Mouse (Mus musculus) sigmoid colon, adult 10 weeks (tissue): ENCODE data around the gene Ccr1l1. TPM values are rescaled to one million over a fixed set of nuclear protein-coding genes. Genes with fewer than 3 reads are reported as not detected.

Experiments
- polyA plus RNA-seq: library from polyadenylated mRNA; stranded (reverse); fragments of 350-450 nt; fragmentation: Illumina TruSeq; extraction: RNeasy Lipid Tissue Mini Kit (QIAGEN cat#74804); gene quantifications from one replicate; pipeline ENCODE4 v1.2.3, GENCODE M21; 2014; ENCODE audit warnings: low read depth, low replicate concordance

Ccr1l1 gene
- not detected for polyA plus RNA-seq

GRCm38 (mm10) chr9:123978308-123978707 is at the start of gene Ccr1l1:
Gene Ccr1l1 (minus strand): TSS chr9:123978408.

GRCm38 (mm10) chr9:124021672-124022071 is 43.5 kb upstream of the Ccr1l1 start, which contains the start of gene Ccr3:
Gene Ccr3 (plus strand): TSS chr9:124021972.

GRCm38 (mm10) chr9:123968290-123968912 is 9.8 kb downstream of the Ccr1l1 start, which contains the start of gene Ccr1:
Gene Ccr1 (minus strand): TSS chr9:123968692.

Other genes with a start within 250 kb of the Ccr1l1 start
- 4.1 TPM for gene Cxcr6, start 171.9 kb downstream of the Ccr1l1 start, polyA plus RNA-seq
- gene Fyco1, start 126.5 kb downstream of the Ccr1l1 start, polyA plus RNA-seq, result 19.1 TPM
- 1.5 TPM for gene Xcr1, start 116.4 kb downstream of the Ccr1l1 start, polyA plus RNA-seq
- 19.0 TPM for gene Ccr1, start 9.7 kb downstream of the Ccr1l1 start, polyA plus RNA-seq
- 0.50 TPM for gene Ccr3, start 43.6 kb upstream of the Ccr1l1 start, polyA plus RNA-seq
- 28.7 TPM for gene Ccr2, start 123.5 kb upstream of the Ccr1l1 start, polyA plus RNA-seq
- gene Ccr5, start 143.1 kb upstream of the Ccr1l1 start, polyA plus RNA-seq, result 7.7 TPM